Mouse (Mus musculus): Measurements from ENCODE around the gene Scube3. TPM values are rescaled to one million over a fixed set of nuclear protein-coding genes. Genes with fewer than 3 reads are reported as not detected.

Scube3 gene
- polyA plus RNA-seq, 1 experiment from 2014 or later = 8.7 TPM

DNA sequence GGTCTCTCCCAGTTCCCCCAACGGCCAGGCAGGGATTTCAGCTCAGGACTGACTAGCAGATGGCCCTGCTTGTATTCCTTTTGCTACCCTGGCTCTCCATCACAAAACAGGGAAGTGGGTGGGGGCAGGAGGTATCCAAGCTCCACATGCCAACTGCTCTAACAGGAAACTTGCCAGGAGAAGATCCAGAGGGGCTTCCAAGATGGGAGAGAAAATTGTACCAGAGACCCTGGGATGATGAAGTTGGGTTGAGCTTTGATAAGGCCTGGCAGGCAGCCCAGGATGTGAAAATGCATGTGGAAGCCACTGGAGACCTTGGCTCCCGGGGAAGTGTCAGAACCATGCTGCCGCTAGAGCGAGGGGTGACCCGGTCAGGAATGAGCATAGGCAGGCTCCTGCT, 5.7 kb upstream of the Scube3 start:
- no peaks in the 10 kb centered on the region for H3K9me3 ChIP-seq
- H3K36me3 ChIP-seq (replicated peaks) = no peaks in the 10 kb centered on the region
- peak overlapping the region; percentile 48 for H3K27ac ChIP-seq (replicated peaks)
- WGBS = 46% methylated on average over 5 of the region's 5 CpGs
- DNase-seq (ENCODE audit: low spot score) = no peak
- H3K27me3 ChIP-seq (replicated peaks; ENCODE audit: low read depth, poor library complexity, severe bottlenecking) = peaks cover 47% of the 10 kb centered on the region
- H3K4me3 ChIP-seq = peak overlapping the region; percentile 6; the same call in 1 of the 2 replicates
- H3K4me1 ChIP-seq = peaks cover 53% of the 10 kb centered on the region

- peaks cover 55% of the 10 kb centered on the region for H3K27me3 ChIP-seq (replicated peaks; ENCODE audit: low read depth, poor library complexity, severe bottlenecking)
- no peaks in the 10 kb centered on the region for H3K36me3 ChIP-seq (replicated peaks)
- H3K4me1 ChIP-seq = peaks cover 59% of the 10 kb centered on the region
- H3K9me3 ChIP-seq = no peaks in the 10 kb centered on the region
- DNase-seq (ENCODE audit: low spot score) = no peak
- H3K27ac ChIP-seq (replicated peaks) = 0 out of 2 replicates have a peak overlapping the region, but pooled peaks have one; percentile 36
- 86% methylated on average over 8 of the region's 8 CpGs for WGBS
- H3K4me3 ChIP-seq = no peak overlapping the region; the same call in 1 of the 2 replicates
These were observed 3.9 kb upstream of the Scube3 start for GRCm38 (mm10) chr17:28138013-28138412.

DNA sequence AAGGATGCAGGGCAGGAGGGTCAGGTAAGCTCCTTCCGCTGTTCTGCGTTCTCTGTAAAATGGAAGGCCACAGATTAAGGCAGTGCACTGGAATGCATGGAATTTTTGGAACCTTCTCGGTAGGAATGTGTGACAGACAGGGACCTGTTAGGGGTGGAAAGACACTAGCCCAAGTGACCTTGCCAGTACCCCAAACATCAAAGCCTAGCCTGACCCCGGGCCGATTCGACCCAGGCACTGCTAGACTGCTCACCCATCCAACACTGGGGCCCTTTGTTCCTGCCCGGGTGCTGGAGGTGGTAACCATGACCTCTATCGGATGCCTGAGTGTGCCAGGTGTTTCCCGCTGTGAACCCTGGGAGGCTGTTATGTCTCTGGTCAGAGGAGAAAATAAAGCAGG, 3.3 kb upstream of the Scube3 start:
- Histone ChIP-seq H3K27me3 (replicated peaks; ENCODE audit: low read depth, poor library complexity, severe bottlenecking) (peaks cover 57% of the 10 kb centered on the region), H3K36me3 (replicated peaks) (no peaks in the 10 kb centered on the region), H3K27ac (replicated peaks) (peak overlapping the region; percentile 36), H3K4me3 (no peak overlapping the region), H3K4me1 (peaks cover 60% of the 10 kb centered on the region), H3K9me3 (no peaks in the 10 kb centered on the region)
- 43% methylated on average over 9 of the region's 9 CpGs for WGBS
- DNase-seq (ENCODE audit: low spot score) = peak; percentile 59

DNA sequence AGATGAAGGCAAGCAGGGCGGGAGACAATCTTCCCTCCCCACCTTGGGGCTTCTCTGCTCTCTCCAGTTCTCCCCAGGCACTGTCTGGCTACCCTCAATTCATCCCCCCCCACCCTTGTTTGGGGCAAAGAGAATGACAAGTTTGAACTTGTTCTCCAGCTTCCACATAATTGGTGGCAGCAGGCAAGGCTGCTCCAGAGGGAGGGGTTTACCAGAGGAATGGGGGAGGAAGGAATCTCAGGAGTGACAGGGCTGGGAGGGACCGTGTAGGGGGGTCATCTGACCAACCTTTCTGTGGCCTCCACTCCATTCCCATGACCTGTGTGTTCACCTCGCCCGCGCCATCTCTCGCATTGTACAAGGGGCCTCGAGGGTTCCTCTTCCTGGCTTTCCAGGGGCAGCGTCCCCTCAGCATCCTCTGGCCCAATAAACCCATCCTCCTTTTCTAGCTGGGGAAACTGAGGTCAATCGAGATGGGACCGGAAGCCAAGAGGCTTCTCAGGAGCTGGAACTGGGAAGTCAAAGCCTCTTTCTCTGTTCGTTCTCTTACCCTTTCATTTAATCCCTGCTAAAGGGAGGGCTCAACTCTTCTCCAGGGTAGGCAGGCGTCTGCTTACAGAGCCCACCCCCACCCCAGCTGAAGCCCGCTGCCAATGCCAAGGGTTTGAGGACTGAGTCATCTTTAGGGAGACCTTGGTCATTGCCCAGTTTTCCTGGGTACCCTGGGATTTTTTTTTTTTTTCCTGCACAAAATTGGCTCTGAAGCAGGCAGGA, 1.3 kb upstream of the Scube3 start:
- Histone ChIP-seq H3K4me1 (peaks cover 80% of the 10 kb centered on the region), H3K27me3 (replicated peaks; ENCODE audit: low read depth, poor library complexity, severe bottlenecking) (peaks cover 70% of the 10 kb centered on the region), H3K9me3 (no peaks in the 10 kb centered on the region), H3K27ac (replicated peaks) (peak overlapping the region; percentile 96), H3K4me3 (peak overlapping the region; percentile 88), H3K36me3 (replicated peaks) (no peaks in the 10 kb centered on the region)
- DNase-seq (ENCODE audit: low spot score) = peak; percentile 58
- WGBS = 8% methylated on average over 13 of the region's 13 CpGs

DNA sequence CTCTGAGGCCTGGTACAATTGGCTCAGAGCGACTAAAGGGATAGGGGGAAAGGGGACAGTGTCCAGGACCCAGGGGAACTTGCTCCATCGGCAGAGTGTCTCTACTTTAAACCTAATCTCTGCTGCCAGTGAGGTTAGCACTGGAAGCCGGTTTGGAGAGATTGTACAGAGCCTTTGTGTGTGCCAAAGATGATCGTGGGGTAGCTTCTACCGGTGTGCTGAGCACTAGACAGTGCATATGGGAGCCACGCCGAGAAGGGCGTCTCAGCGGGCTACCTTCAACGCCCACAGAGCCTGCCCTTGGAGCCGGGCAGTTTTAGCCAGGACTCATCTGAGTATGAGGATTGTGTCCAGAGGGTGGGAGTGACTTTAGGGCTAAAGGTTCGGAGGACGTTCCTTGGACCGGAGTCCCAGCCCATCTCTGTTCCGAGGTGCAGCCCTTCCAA, 713 bp upstream of the Scube3 start:
- Histone ChIP-seq H3K4me1 (peaks cover 83% of the 10 kb centered on the region), H3K27me3 (replicated peaks; ENCODE audit: low read depth, poor library complexity, severe bottlenecking) (peaks cover 76% of the 10 kb centered on the region), H3K9me3 (no peaks in the 10 kb centered on the region), H3K27ac (replicated peaks) (peak overlapping the region; percentile 96), H3K4me3 (peak overlapping the region; percentile 88), H3K36me3 (replicated peaks) (no peaks in the 10 kb centered on the region)
- 1% methylated on average over 15 of the region's 15 CpGs for WGBS
- DNase-seq (ENCODE audit: low spot score) = no peak

GRCm38 (mm10) chr17:28142700-28143610, 1.0 kb downstream of the Scube3 start:
- peak; percentile 68 for DNase-seq (ENCODE audit: low spot score)
- peak overlapping the region; percentile 88 for H3K4me3 ChIP-seq
- no peaks in the 10 kb centered on the region for H3K9me3 ChIP-seq
- WGBS = under 1% methylated on average over 33 of the region's 33 CpGs
- H3K27ac ChIP-seq (replicated peaks) = peak overlapping the region; percentile 96
- peaks cover 80% of the 10 kb centered on the region for H3K27me3 ChIP-seq (replicated peaks; ENCODE audit: low read depth, poor library complexity, severe bottlenecking)
- H3K4me1 ChIP-seq = peaks cover 93% of the 10 kb centered on the region
- peaks cover 4% of the 10 kb centered on the region; the same call in 1 of the 2 replicates for H3K36me3 ChIP-seq (replicated peaks)

DNA sequence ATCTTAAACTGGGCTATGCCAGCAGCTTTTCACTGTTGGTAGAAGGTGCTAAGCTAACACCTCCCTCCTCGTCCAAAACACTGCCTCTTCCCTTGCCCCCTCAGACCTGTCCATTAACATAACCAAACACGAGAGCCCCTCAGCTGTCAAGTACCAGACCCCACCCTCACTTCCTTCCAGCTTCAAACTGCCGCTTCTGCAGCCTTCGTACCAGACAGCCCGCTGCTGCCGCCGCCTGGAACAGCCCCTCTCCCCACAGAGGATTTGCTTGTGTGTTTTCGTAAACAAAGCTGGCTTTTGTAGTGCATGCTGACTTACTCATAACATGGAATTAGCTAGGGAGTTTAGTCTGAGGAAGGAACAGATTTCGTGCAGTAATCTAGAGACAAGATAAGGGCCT, 1.8 kb downstream of the Scube3 start:
- DNase-seq (ENCODE audit: low spot score) = peak; percentile 58
- peak overlapping the region; percentile 96 for H3K27ac ChIP-seq (replicated peaks)

GRCm38 (mm10) chr17:28144241-28144640, 2.3 kb downstream of the Scube3 start:
- H3K36me3 ChIP-seq (replicated peaks) = peaks cover 16% of the 10 kb centered on the region
- peaks cover 75% of the 10 kb centered on the region for H3K27me3 ChIP-seq (replicated peaks; ENCODE audit: low read depth, poor library complexity, severe bottlenecking)
- H3K27ac ChIP-seq (replicated peaks) = peak overlapping the region; percentile 96
- 2% methylated on average over 6 of the region's 6 CpGs for WGBS
- peak; percentile 34 for DNase-seq (ENCODE audit: low spot score)
- peak overlapping the region; percentile 88 for H3K4me3 ChIP-seq
- H3K4me1 ChIP-seq = peaks cover 95% of the 10 kb centered on the region
- no peaks in the 10 kb centered on the region for H3K9me3 ChIP-seq

More for the DNA sequence above, 1.8 kb downstream of the Scube3 start:
- Histone ChIP-seq H3K36me3 (replicated peaks) (peaks cover 12% of the 10 kb centered on the region), H3K9me3 (no peaks in the 10 kb centered on the region), H3K4me1 (peaks cover 93% of the 10 kb centered on the region), H3K27me3 (replicated peaks; ENCODE audit: low read depth, poor library complexity, severe bottlenecking) (peaks cover 79% of the 10 kb centered on the region), H3K4me3 (peak overlapping the region; percentile 88)
- WGBS = 1% methylated on average over 9 of the region's 9 CpGs

DNA sequence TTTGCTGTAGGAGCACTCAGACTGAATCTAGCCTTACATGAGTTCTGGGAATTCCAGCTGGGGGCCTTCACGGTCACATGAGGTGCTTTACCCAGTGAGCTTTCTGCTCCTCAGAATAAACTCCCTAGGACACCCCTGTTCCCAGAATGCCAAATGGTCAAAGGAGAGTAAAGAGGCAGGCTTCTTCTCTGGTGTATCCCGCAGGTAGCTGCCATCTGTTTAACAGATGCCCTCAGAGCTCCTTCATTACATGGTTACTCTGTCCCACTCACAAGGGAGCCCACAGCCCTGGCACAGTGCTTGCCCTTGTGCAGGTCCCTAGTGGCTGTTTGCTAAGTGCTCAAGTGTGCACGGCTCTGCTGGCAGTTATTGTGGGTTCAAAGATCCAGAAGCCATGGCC, 6.3 kb downstream of the Scube3 start:
- Histone ChIP-seq H3K36me3 (replicated peaks) (peaks cover 34% of the 10 kb centered on the region), H3K4me1 (peaks cover 80% of the 10 kb centered on the region), H3K27me3 (replicated peaks; ENCODE audit: low read depth, poor library complexity, severe bottlenecking) (peaks cover 50% of the 10 kb centered on the region), H3K9me3 (no peaks in the 10 kb centered on the region), H3K4me3 (no peak overlapping the region), H3K27ac (replicated peaks) (0 out of 2 replicates have a peak overlapping the region, but pooled peaks have one; percentile 37)
- WGBS = 76% methylated on average over 3 of the region's 3 CpGs
- DNase-seq (ENCODE audit: low spot score) = no peak

DNA sequence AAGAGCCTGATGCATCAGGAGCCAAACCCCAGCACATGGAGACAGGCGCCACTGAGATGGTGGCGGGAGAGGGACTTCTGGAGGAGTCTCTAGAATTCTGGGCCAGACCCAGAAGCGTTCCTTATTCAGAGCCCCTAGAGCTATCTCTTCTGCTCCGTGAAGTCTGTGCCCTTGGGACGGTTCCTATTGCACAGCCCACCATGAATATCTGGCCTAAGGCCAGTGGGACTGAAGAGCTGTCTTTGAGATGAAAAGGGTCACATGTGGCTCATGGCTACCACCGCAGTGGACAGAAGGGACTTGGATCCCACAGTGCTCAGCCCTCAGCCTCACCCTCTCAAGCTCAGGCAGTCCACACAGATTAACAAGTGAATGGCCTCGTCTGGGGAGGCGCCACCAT, 7.8 kb downstream of the Scube3 start:
- Histone ChIP-seq H3K27ac (replicated peaks) (peak overlapping the region; percentile 48; the same call in 1 of the 2 replicates), H3K27me3 (replicated peaks; ENCODE audit: low read depth, poor library complexity, severe bottlenecking) (peaks cover 38% of the 10 kb centered on the region), H3K36me3 (replicated peaks) (peaks cover 48% of the 10 kb centered on the region), H3K4me1 (peaks cover 72% of the 10 kb centered on the region), H3K4me3 (peak overlapping the region; percentile 11; the same call in 1 of the 2 replicates), H3K9me3 (no peaks in the 10 kb centered on the region)
- DNase-seq (ENCODE audit: low spot score) = no peak
- 72% methylated on average over 8 of the region's 8 CpGs for WGBS

- H3K4me3 ChIP-seq = no peak overlapping the region
- WGBS = 75% methylated on average over 12 of the region's 12 CpGs
- H3K9me3 ChIP-seq = no peaks in the 10 kb centered on the region
- H3K27ac ChIP-seq (replicated peaks) = no peak overlapping the region
- peaks cover 31% of the 10 kb centered on the region for H3K27me3 ChIP-seq (replicated peaks; ENCODE audit: low read depth, poor library complexity, severe bottlenecking)
- H3K4me1 ChIP-seq = peaks cover 65% of the 10 kb centered on the region
- H3K36me3 ChIP-seq (replicated peaks) = peaks cover 55% of the 10 kb centered on the region
- no peak for DNase-seq (ENCODE audit: low spot score)
These were observed 8.5 kb downstream of the Scube3 start for GRCm38 (mm10) chr17:28150456-28150855.

DNA sequence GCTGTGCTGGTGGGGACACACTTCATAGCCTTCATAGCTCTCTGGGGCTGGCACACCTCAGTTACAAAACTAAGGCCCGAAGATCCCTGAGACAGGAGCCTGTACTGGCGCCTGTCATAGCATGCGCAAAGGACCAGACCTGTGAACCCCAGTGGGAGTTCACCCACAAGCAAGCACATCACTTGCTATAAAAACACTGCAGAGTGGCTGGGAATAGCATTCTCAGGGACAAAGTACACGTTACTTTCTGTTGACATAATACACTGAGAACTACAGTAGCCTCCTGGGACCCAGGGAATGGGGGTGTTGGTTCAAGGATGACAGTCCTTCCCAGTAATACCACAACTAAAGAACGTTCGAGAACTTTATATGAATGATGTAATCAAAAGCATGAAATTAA, 11.2 kb downstream of the Scube3 start:
- no peaks in the 10 kb centered on the region for H3K9me3 ChIP-seq
- H3K27me3 ChIP-seq (replicated peaks; ENCODE audit: low read depth, poor library complexity, severe bottlenecking) = peaks cover 25% of the 10 kb centered on the region
- DNase-seq (ENCODE audit: low spot score) = no peak
- WGBS = 85% methylated on average over 6 of the region's 6 CpGs
- no peak overlapping the region for H3K27ac ChIP-seq (replicated peaks)
- H3K36me3 ChIP-seq (replicated peaks) = peaks cover 76% of the 10 kb centered on the region
- no peak overlapping the region for H3K4me3 ChIP-seq
- H3K4me1 ChIP-seq = peaks cover 50% of the 10 kb centered on the region

Data from embryonic facial prominence, embryonic 10.5 days (tissue).